Mouse (Mus musculus) liver, adult (tissue): ENCODE measurements around the gene Slc15a2.

Experiments
- GATA4 ChIP-seq: IDR thresholded peaks from 2 replicates; pipeline ENCODE4 v1.6.1; 2014; ENCODE audit warnings: mild to moderate bottlenecking, low read length; ENCODE audit not compliant: insufficient replicate concordance

Slc15a2 gene

GRCm38 (mm10) chr16:36784146-36784545 is 616 bp downstream of the Slc15a2 start:
- no peak for TF ChIP-seq GATA4

- TF ChIP-seq GATA4 = no peak
These were observed 9.1 kb downstream of the Slc15a2 start for GRCm38 (mm10) chr16:36775658-36776057.

- no peak for TF ChIP-seq GATA4
These were observed 11.8 kb downstream of the Slc15a2 start for GRCm38 (mm10) chr16:36772996-36773395.

- no peak for TF ChIP-seq GATA4
These were observed 13.1 kb downstream of the Slc15a2 start for GRCm38 (mm10) chr16:36771703-36772102.

- TF ChIP-seq GATA4 = no peak
These were observed 13.5 kb downstream of the Slc15a2 start for GRCm38 (mm10) chr16:36771244-36771643.

- no peak for TF ChIP-seq GATA4
These were observed 13.9 kb downstream of the Slc15a2 start for GRCm38 (mm10) chr16:36770830-36771229.

GRCm38 (mm10) chr16:36770191-36770771 is 14.5 kb downstream of the Slc15a2 start:
- no peak for TF ChIP-seq GATA4

- TF ChIP-seq GATA4 = no peak
These were observed 32.8 kb downstream of the Slc15a2 start for GRCm38 (mm10) chr16:36751979-36752378.

GRCm38 (mm10) chr16:36747767-36748166 is 37.0 kb downstream of the Slc15a2 start:
- no peak for TF ChIP-seq GATA4

GRCm38 (mm10) chr16:36747068-36747467 is 37.7 kb downstream of the Slc15a2 start:
- TF ChIP-seq GATA4 = no peak

GRCm38 (mm10) chr16:36743580-36743979 is 41.2 kb downstream of the Slc15a2 start:
- no peak for TF ChIP-seq GATA4

GRCm38 (mm10) chr16:36739404-36739930 is 45.3 kb downstream of the Slc15a2 start:
- no peak for TF ChIP-seq GATA4

- no peak for TF ChIP-seq GATA4
These were observed 49.3 kb downstream of the Slc15a2 start for GRCm38 (mm10) chr16:36735421-36735820.

GRCm38 (mm10) chr16:36733827-36734226 is 50.9 kb downstream of the Slc15a2 start:
- no peak for TF ChIP-seq GATA4

- TF ChIP-seq GATA4 = no peak
These were observed 52.2 kb downstream of the Slc15a2 start for GRCm38 (mm10) chr16:36732572-36732971.

GRCm38 (mm10) chr16:36728959-36729358 is 55.8 kb downstream of the Slc15a2 start:
- no peak for TF ChIP-seq GATA4

GRCm38 (mm10) chr16:36723880-36724443 is 60.8 kb downstream of the Slc15a2 start:
- TF ChIP-seq GATA4 = no peak
